Mouse (Mus musculus) layer of hippocampus, postnatal 25 days (tissue): ENCODE results near the gene Olfr959. TPM values are rescaled to one million over a fixed set of nuclear protein-coding genes. Genes with fewer than 3 reads are reported as not detected.

ENCODE experiments used
- total RNA-seq, 2 experiments: library from RNA; stranded (reverse); gene quantifications; 2 replicates each; pipeline ENCODE4 v1.2.3; 2021

Gene Olfr959
- total RNA-seq, 2 experiments from 2014 or later: not detected

Other genes starting within 250 kb of the Olfr959 start
- gene Olfr948, start 249.5 kb downstream of the Olfr959 start, total RNA-seq: not detected
- gene Olfr951, start 188.2 kb downstream of the Olfr959 start, total RNA-seq: not detected
- not detected for gene Olfr952, start 148.4 kb downstream of the Olfr959 start, total RNA-seq
- not detected for gene Olfr954, start 118.9 kb downstream of the Olfr959 start, total RNA-seq
- not detected for gene Olfr955, start 103.6 kb downstream of the Olfr959 start, total RNA-seq
- gene Olfr44, start 81.6 kb downstream of the Olfr959 start, total RNA-seq: not detected
- not detected for gene Olfr957, start 59.8 kb downstream of the Olfr959 start, total RNA-seq
- not detected for gene Olfr958, start 21.5 kb downstream of the Olfr959 start, total RNA-seq
- 1 to 10 TPM; 3.6 to 6.4 TPM for gene AW551984, start 28.8 kb upstream of the Olfr959 start, total RNA-seq
- not detected for gene Olfr148, start 35.1 kb upstream of the Olfr959 start, total RNA-seq
- gene Olfr960, start 45.8 kb upstream of the Olfr959 start, total RNA-seq: not detected
- not detected for gene Olfr961, start 69.5 kb upstream of the Olfr959 start, total RNA-seq
- not detected for gene Olfr963, start 91.6 kb upstream of the Olfr959 start, total RNA-seq
- gene Olfr149, start 131.5 kb upstream of the Olfr959 start, total RNA-seq: not detected
- not detected for gene Olfr965, start 135.8 kb upstream of the Olfr959 start, total RNA-seq
- gene Olfr150, start 155.4 kb upstream of the Olfr959 start, total RNA-seq: not detected
- gene Olfr967, start 170.7 kb upstream of the Olfr959 start, total RNA-seq: not detected
- not detected for gene Olfr968, start 207.7 kb upstream of the Olfr959 start, total RNA-seq
- not detected for gene Olfr969, start 215.4 kb upstream of the Olfr959 start, total RNA-seq
- not detected for gene Olfr970, start 233.3 kb upstream of the Olfr959 start, total RNA-seq